Mouse (Mus musculus) erythroblast, embryonic 14.5 days (primary cell): Measurements from ENCODE around the gene Rnf225. TPM values are rescaled to one million over a fixed set of nuclear protein-coding genes. Genes with fewer than 3 reads are reported as not detected.
"Not testable (repeated sequence)": the region's sequence is repeated elsewhere in the genome, so short reads cannot be mapped to it uniquely, and the experiment has no call there.

Experiments used
- H3K27me3 ChIP-seq: 2 replicates; pipeline ENCODE4 v1.6.1; 2012; ENCODE audit warnings: inconsistent platforms; ENCODE audit not compliant: control insufficient read depth
- H3K36me3 ChIP-seq: 2 replicates; pipeline ENCODE4 v1.6.1; 2012; ENCODE audit warnings: mild to moderate bottlenecking, inconsistent platforms; ENCODE audit not compliant: control insufficient read depth
- H3K4me1 ChIP-seq: 2 replicates; pipeline ENCODE4 v1.6.1; 2012; ENCODE audit warnings: inconsistent platforms; ENCODE audit not compliant: control insufficient read depth
- H3K4me3 ChIP-seq: replicated peaks from 2 replicates; pipeline ENCODE3; 2012; ENCODE audit warnings: moderate library complexity, mild to moderate bottlenecking, inconsistent platforms
- H3K9me3 ChIP-seq: 2 replicates; pipeline ENCODE4 v1.6.1; 2012; ENCODE audit warnings: low read length, inconsistent platforms, mixed read lengths; ENCODE audit not compliant: control insufficient read depth
- GATA1 ChIP-seq: IDR thresholded peaks from 2 replicates; pipeline ENCODE4 v1.6.1; 2012; ENCODE audit warnings: low read length, inconsistent platforms, mixed read lengths
- TAL1 ChIP-seq: IDR thresholded peaks from 3 replicates; pipeline ENCODE4 v1.6.1; 2012; ENCODE audit warnings: low read length, inconsistent platforms, mixed read lengths
- polyA plus RNA-seq: library from polyadenylated mRNA; stranded (reverse); fragments of >175 nt; gene quantifications from 2 replicates; pipeline ENCODE4 v1.2.3, GENCODE M21; 2012

Rnf225 gene
- polyA plus RNA-seq, result 0.11 and 0.14 TPM in 2 replicates

DNA sequence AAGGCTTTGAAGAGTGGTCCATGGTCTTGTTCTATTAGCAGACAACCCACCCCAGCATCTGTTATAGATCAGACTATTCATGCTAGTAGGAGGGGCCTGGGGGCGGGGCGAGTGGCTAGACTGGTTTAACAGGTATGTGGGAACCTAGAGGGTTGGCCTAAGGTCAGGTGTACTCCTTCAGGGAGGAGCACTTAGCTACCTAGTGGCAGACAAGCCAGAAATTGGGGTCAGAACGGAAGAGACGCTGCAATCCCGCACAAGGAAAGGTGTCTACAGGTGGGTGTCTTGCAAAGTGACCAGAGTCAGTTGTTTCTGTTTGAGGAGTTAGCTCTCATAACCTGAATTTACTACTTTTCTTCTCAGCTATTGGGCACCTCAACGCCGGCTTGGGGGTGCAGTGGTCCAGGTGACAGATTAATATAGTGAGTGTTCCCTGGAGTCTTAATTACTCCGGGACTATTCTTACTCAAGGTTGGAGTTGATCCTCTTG, at the start of gene Rnf225:
Rnf225 (plus strand) TSS at position 226 of the 490 bp plus-strand sequence.
- Histone ChIP-seq H3K4me3 (peak within 1 kb of the TSS; percentile 23), H3K9me3 (no peaks in the 10 kb centered on the region), H3K4me1 (peaks cover 40% of the 10 kb centered on the region), H3K27me3 (peaks cover 14% of the 10 kb centered on the region), H3K36me3 (peaks cover 64% of the 10 kb centered on the region)
- TF ChIP-seq TAL1 (no peak), GATA1 (no peak)

DNA sequence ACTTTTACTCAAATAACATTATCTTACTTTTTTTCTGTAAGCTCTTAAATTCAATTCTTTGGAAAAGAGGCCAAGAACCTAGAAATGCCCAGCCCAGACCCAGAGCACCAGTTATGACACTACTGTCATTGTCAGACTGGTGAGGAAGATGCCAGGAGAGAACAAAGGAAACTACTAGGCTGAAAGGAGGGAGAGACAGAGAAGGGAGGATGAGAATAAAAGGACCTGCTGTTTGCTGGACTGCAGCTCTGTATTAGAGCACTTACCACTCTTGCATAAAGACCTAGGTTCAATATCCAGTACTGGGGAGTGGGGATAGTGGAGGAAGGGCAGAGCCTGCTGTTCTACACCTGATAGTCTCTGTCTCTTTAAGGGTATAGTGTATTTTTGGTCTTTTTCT, 47.2 kb upstream of the Rnf225 start:
- H3K4me1 ChIP-seq, result peaks cover 16% of the 10 kb centered on the region
- no peaks in the 10 kb centered on the region for H3K27me3 ChIP-seq
- no peaks in the 10 kb centered on the region; the same call in 1 of the 2 replicates for H3K36me3 ChIP-seq
- no peaks in the 10 kb centered on the region for H3K9me3 ChIP-seq
- H3K4me3 ChIP-seq, result no peak overlapping the region
- no peak for TF ChIP-seq TAL1
- TF ChIP-seq GATA1, result no peak

DNA sequence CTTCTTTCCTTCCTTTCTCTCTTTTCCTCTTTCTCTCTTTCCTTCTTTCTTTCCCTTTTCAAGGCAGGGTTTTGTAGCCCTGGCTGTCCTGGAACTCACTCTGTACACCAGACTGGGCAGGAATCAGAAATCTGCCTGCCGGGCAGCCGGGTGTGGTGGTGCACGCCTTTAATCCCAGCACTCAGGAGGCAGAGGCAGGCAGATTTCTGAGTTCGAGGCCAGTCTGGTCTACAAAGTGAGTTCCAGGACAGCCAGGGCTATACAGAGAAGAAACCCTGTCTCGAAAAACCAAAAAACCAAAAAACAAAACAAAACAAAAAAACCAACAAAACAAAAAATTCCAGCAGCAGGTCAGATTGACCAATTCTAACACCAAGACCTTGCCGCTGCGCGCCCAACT, 46.7 kb upstream of the Rnf225 start:
- not testable (repeated sequence) for H3K36me3 ChIP-seq, H3K9me3 ChIP-seq, H3K27me3 ChIP-seq
- H3K4me3 ChIP-seq, result peak overlapping the region; percentile 80
- peaks cover 16% of the 10 kb centered on the region for H3K4me1 ChIP-seq

DNA sequence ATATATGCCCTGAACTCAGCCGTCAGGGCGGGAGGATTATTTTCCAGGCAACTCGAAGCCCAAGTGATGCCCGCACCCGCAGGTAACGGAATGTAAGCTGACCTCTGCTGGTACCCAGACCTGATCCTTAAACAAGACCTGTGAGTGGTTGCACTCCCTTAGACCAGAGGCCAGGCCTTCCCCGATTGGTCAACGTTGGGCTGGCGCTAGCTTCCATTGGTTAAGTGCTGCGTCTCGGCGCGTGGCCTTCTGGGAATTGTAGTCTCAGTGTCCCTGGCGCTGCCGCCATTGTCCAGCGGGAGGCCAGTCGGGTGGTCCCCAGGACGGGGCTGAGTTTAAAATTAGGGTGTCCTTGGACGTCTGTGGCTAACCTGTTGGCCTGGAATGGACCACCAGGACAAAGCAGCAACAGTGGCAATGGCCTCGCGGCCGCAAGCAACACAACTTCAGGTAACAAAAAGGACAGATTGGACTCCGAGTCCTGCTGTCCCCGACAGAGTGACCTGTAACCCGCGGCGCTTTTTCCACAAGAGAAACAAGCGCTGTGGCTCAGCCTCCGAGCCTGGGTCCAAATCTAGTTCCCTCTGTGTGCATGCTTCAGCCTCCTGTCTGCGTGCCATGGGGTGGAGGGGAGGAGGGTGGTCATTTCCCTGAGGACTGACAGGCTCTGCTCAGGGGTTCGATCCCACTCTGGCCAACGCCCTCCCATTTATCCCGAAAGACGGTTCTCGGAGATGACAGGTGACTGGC, 46.1 kb upstream of the Rnf225 start, which contains the start of gene Zfp128:
Zfp128 (plus strand) TSS at position 267 of the 750 bp plus-strand sequence.
- H3K9me3 ChIP-seq, result no peaks in the 10 kb centered on the region
- no peak for TF ChIP-seq GATA1
- TF ChIP-seq TAL1, result no peak

DNA sequence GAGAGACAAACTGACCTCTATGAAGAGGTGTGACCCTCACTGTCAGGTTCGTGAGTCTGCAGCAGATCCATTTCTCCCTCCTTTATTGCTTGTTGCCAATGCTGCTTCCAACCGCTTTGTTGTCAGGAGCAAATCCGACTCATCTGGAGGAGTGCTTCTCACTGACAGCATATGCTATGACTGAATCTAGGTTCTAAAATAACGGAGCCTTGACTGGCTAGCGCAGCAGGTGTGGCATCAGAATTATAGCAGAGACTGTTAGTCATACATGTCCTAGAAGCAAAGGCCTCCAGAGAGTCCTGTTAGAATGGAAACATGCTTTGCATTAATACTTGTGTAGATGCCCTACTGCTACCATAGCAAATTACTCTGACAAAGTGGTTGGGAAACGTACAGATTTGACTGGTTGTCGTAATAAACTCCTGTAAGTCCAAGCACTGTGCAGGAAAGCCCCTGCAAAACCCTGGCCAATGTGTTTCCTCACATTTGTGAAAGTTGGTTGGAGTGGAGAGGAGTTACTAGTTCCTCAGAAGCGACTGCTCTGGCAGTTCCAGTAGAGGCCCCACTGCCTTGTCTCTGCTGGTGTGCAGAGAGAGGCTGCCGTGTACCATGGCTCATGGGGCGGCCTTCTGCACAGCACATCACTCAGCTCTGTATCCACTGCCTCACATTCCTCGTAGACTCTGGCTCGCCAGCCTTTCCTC, 40.5 kb upstream of the Rnf225 start:
- Histone ChIP-seq H3K4me1 (peaks cover 4% of the 10 kb centered on the region), H3K27me3 (no peaks in the 10 kb centered on the region), H3K36me3 (peaks cover 20% of the 10 kb centered on the region), H3K4me3 (no peak overlapping the region), H3K9me3 (no peaks in the 10 kb centered on the region)
- TF ChIP-seq GATA1, result no peak
- TF ChIP-seq TAL1, result no peak

More for the DNA sequence above, 46.1 kb upstream of the Rnf225 start, which contains the start of gene Zfp128:
- Histone ChIP-seq H3K4me3 (peak within 1 kb of the TSS; percentile 80), H3K4me1 (peaks cover 16% of the 10 kb centered on the region), H3K36me3 (peaks cover 3% of the 10 kb centered on the region; the same call in 1 of the 2 replicates), H3K27me3 (no peaks in the 10 kb centered on the region)

DNA sequence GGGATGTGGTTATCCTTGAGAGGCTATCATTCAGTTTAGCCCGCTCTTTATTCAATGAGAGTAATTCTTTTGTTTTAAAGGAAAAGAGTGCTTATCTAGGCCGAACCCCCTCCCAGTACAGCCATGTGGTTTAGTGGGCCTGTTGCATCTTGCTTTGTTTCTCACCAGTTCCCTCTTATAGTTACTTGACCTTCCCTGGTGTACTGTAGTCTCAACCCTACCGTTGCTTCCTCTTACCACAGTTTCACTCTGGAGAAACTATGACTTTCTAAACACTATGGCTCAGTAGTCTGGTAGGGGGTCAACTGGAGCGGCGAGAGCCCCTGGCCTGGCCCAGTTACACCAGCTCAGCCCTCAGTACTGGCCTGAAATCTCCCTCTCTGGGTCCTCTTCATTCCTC, 39.6 kb upstream of the Rnf225 start:
- Histone ChIP-seq H3K4me3 (no peak overlapping the region), H3K4me1 (no peaks in the 10 kb centered on the region), H3K27me3 (no peaks in the 10 kb centered on the region), H3K9me3 (no peaks in the 10 kb centered on the region), H3K36me3 (peaks cover 20% of the 10 kb centered on the region)
- no peak for TF ChIP-seq TAL1
- no peak for TF ChIP-seq GATA1

DNA sequence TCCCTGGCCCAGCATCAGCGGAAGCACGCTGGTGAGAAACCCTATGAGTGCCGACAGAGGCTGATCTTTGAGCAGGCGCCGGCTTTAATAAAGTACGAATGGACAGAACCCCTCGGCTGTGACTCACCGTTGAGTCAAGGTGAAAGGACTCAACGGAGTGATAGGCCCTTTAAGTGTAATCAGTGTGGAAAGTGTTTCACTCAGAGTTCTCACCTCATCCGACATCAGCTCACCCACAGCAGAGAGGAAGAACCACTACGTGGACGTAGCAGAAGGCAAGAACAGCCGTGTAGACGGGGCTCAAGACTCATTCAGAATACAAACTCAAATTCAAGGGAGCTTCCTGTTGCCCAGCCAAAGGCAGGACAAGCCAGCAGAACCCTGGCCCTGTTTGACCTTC, 36.3 kb upstream of the Rnf225 start:
- H3K4me1 ChIP-seq, result no peaks in the 10 kb centered on the region
- no peaks in the 10 kb centered on the region for H3K27me3 ChIP-seq
- no peak for TF ChIP-seq GATA1
- H3K4me3 ChIP-seq, result no peak overlapping the region
- H3K9me3 ChIP-seq, result no peaks in the 10 kb centered on the region
- peaks cover 17% of the 10 kb centered on the region for H3K36me3 ChIP-seq

DNA sequence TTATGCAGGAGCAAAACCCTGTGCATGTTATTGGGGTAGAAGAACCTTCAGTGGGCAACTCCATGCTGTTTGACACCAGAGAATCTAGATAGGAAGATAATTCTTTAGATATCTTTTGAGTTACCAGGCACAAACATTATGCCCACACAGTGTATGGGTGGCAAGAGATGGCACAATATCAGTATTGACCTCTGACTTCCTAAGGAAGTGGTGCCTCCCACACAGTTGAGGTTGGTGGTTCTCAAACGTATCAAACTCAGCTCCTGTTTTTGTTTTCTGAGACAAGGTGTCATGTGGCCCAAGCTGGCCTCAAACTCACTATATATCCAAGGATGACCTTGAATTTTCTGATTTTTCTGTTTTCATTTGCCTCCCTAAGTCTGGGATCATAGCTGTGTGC, 35.9 kb upstream of the Rnf225 start:
- H3K4me1 ChIP-seq, result no peaks in the 10 kb centered on the region
- no peaks in the 10 kb centered on the region for H3K9me3 ChIP-seq
- H3K27me3 ChIP-seq, result no peaks in the 10 kb centered on the region
- no peak overlapping the region for H3K4me3 ChIP-seq
- peaks cover 16% of the 10 kb centered on the region for H3K36me3 ChIP-seq
- no peak for TF ChIP-seq GATA1
- TF ChIP-seq TAL1, result no peak

DNA sequence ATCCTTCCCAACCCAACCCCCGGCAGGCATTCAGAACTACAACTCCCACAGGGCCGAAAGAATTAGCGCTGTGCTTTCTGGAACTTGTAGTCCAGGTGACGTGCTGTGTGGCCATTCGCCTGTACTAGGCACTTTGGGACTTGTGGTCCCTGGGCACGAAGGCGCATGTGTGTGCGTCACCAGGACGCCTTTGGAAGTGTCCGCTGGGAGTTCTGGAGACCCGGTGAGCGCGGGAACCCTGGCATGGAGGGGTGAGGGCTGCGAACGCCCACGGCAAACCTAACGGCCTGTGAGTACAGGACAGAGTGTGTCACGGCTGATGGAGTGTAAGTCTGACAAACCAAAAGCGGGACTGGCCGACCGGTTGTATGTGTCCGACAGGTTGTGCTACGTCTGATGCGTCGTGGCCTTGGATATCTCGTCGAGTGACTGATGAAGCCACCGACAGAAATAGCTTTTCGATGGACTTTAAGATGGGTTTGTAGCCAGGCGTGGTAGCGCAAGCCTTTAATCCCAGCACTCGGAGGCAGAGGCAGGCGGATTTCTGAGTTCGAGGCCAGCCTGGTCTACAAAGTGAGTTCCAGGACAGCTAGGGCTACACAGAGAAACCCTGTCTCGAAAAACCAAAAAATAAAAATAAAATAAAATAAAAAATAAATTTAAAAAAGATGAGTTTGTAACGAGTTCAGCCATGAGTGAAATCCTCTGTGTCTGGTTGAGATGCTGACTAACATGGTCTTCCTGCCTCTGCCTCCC, 29.4 kb upstream of the Rnf225 start, which contains the start of gene Zscan22:
Zscan22 (plus strand) TSS at position 161 of the 756 bp plus-strand sequence.
- Histone ChIP-seq H3K36me3 (peaks cover 10% of the 10 kb centered on the region), H3K27me3 (no peaks in the 10 kb centered on the region), H3K9me3 (no peaks in the 10 kb centered on the region), H3K4me1 (peaks cover 20% of the 10 kb centered on the region), H3K4me3 (peak within 1 kb of the TSS; percentile 71)
- no peak for TF ChIP-seq GATA1
